Mouse (Mus musculus) heart, embryonic 11.5 days (tissue): ENCODE results near the gene Ralgps1. TPM values are rescaled to one million over a fixed set of nuclear protein-coding genes. Genes with fewer than 3 reads are reported as not detected.

ENCODE experiments used
- ATAC-seq: fragments of 200-750 bp; cut with Nextera tagmentation; replicated peaks from 2 replicates; pipeline ENCODE4 v1.8.0; 2017; ENCODE audit warnings: moderate library complexity; ENCODE audit not compliant: insufficient number of reproducible peaks, low FRiP score, low TSS enrichment
- H3K27ac ChIP-seq: fragments of 300-500 bp; sonication (generic); 2 replicates; pipeline ENCODE4 v1.5.1; 2014; ENCODE audit warnings: mild to moderate bottlenecking, low read depth, low read length
- H3K27me3 ChIP-seq: fragments of 300-500 bp; sonication (generic); 2 replicates; pipeline ENCODE4 v1.6.1; 2014; ENCODE audit warnings: mild to moderate bottlenecking, low read length, mixed read lengths; ENCODE audit not compliant: control insufficient read depth, insufficient read depth
- H3K36me3 ChIP-seq: fragments of 300-500 bp; sonication (generic); 2 replicates; pipeline ENCODE4 v1.6.1; 2014; ENCODE audit warnings: mild to moderate bottlenecking, low read length, moderate library complexity, mixed read lengths; ENCODE audit not compliant: control insufficient read depth, insufficient read depth
- H3K4me1 ChIP-seq: fragments of 300-500 bp; sonication (generic); 2 replicates; pipeline ENCODE4 v1.6.1; 2014; ENCODE audit warnings: low read length; ENCODE audit not compliant: control insufficient read depth, insufficient read depth
- H3K4me2 ChIP-seq: fragments of 300-500 bp; sonication (generic); 2 replicates; pipeline ENCODE4 v1.6.1; 2014; ENCODE audit warnings: mild to moderate bottlenecking, moderate library complexity
- H3K4me3 ChIP-seq: fragments of 300-500 bp; sonication (generic); 2 replicates; pipeline ENCODE4 v1.5.1; 2014; ENCODE audit warnings: low read depth, low read length
- H3K9ac ChIP-seq: fragments of 300-500 bp; sonication (generic); 2 replicates; pipeline ENCODE4 v1.6.1; 2014; ENCODE audit warnings: mild to moderate bottlenecking, low read depth, low read length, moderate library complexity
- H3K9me3 ChIP-seq: fragments of 300-500 bp; sonication (generic); replicated peaks from 2 replicates; pipeline ENCODE4 v1.6.1; 2016; ENCODE audit warnings: low read length; ENCODE audit not compliant: control insufficient read depth
- WGBS: fragments of 180-500 bp; shearing (Covaris S2); extraction: QIAGEN DNeasy Blood & Tissue Kit; methylation state at CpG from one replicate; pipeline ENCODE4 v1.1.7; 2014; ENCODE audit not compliant: insufficient replicate concordance; 5-methylcytosine and 5-hydroxymethylcytosine counted together
- polyA plus RNA-seq: library from polyadenylated mRNA; unstranded; fragments of >200 nt; fragmentation: Nextera tagmentation; extraction: Ambion mirVana; gene quantifications from 2 replicates; pipeline ENCODE4 v1.2.1, GENCODE M21; 2014

Ralgps1 gene
- polyA plus RNA-seq, 1 experiment from 2014 or later: 6.6 TPM

GRCm38 (mm10) chr2:33232782-33233570, 138.3 kb downstream of the Ralgps1 start:
- ATAC-seq: no peak
- Histone ChIP-seq H3K27me3 (no peaks in the 10 kb centered on the region), H3K9ac (no peak overlapping the region), H3K4me1 (peaks cover 30% of the 10 kb centered on the region), H3K4me2 (no peak overlapping the region), H3K4me3 (no peak overlapping the region), H3K27ac (peak overlapping the region; percentile 35; the same call in 1 of the 2 replicates), H3K9me3 (no peaks in the 10 kb centered on the region), H3K36me3 (peaks cover 5% of the 10 kb centered on the region)
- 71% methylated on average over 6 of the region's 6 CpGs for WGBS

DNA sequence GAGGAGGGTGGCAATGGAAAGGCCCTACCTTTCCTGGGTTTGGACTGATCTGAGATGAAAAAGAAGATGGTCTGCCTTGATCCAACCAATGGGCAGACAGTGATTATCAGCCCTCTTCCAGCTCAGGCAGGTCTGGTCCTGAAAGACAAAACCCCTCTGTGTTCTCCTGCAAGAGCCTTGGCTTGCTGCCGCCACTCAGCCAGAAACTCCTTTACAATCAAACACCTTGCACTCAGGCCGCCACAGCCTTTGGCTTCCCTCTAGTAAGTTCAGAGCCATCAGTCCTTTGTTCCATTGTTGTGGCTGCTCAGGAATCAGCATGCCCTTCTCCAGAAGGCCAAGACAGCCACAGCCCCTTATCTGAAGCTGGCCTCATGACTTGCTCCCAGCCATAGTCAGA, 139.5 kb downstream of the Ralgps1 start:
- Histone ChIP-seq H3K4me3 (no peak overlapping the region), H3K36me3 (peaks cover 5% of the 10 kb centered on the region), H3K4me2 (no peak overlapping the region), H3K9me3 (no peaks in the 10 kb centered on the region), H3K4me1 (peaks cover 38% of the 10 kb centered on the region), H3K27ac (peak overlapping the region; percentile 35; the same call in 1 of the 2 replicates), H3K9ac (peak overlapping the region; percentile 22; the same call in 1 of the 2 replicates), H3K27me3 (no peaks in the 10 kb centered on the region)
- WGBS: 75% methylated on average over 2 of the region's 2 CpGs
- no peak for ATAC-seq

DNA sequence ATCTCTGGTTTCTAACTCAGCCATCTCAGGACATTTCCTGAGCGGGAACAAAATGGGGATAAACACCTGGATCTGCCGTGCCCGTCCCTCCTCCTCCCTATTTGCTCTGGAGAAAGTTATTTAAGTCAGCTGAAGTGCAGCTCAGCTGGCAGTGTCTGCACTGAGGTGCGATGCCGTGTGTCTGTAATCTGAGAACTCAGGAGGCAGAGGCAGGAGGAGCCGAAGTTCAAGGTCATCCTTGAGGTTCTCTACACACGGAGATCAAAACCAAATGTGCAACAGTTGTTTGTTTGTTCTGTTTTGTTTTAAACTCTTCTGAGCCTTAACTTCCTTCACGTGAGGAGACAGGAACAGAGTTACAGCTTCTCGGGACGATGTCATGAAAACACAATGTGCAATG, 140.6 kb downstream of the Ralgps1 start:
- H3K36me3 ChIP-seq: peaks cover 5% of the 10 kb centered on the region

DNA sequence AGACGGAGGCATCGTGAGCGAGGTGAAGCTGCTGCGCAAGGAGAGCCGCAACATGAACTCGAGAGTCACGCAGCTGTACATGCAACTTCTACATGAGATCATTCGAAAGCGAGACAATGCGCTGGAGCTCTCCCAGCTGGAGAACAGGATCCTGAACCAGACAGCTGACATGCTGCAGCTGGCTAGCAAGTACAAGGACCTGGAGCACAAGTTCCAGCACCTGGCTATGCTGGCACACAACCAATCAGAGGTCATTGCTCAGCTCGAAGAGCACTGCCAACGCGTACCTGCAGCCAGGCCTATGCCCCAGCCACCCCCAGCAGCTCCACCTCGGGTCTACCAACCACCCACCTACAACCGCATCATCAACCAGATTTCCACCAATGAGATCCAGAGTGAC, 142.7 kb downstream of the Ralgps1 start:
- no peak overlapping the region for H3K27ac ChIP-seq
- peaks cover 40% of the 10 kb centered on the region for H3K4me1 ChIP-seq
- H3K27me3 ChIP-seq: no peaks in the 10 kb centered on the region
- WGBS: 91% methylated on average over 15 of the region's 15 CpGs
- H3K4me3 ChIP-seq: no peak overlapping the region
- no peaks in the 10 kb centered on the region for H3K9me3 ChIP-seq
- H3K4me2 ChIP-seq: no peak overlapping the region
- H3K9ac ChIP-seq: no peak overlapping the region
- peaks cover 5% of the 10 kb centered on the region for H3K36me3 ChIP-seq
- ATAC-seq: no peak

More for the DNA sequence above, 140.6 kb downstream of the Ralgps1 start:
- Histone ChIP-seq H3K4me3 (no peak overlapping the region), H3K27ac (no peak overlapping the region), H3K4me1 (peaks cover 42% of the 10 kb centered on the region), H3K27me3 (no peaks in the 10 kb centered on the region), H3K9ac (no peak overlapping the region), H3K9me3 (no peaks in the 10 kb centered on the region), H3K4me2 (no peak overlapping the region)
- no peak for ATAC-seq
- 57% methylated on average over 10 of the region's 10 CpGs for WGBS

DNA sequence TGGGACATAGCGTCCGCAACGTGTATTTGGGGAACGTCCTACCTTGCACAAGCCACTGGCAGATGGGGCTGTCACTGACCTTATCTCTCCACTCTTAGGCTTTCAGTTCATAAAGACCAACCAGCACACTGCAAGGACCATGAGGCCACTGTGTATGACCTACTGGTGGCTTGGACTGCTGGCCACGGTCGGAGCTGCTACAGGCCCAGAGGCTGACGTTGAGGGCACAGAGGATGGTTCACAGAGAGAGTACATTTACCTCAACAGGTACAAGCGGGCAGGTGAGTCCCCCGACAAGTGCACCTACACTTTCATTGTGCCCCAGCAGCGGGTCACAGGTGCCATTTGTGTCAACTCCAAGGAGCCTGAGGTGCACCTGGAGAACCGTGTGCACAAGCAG, 143.2 kb downstream of the Ralgps1 start:
- WGBS: 75% methylated on average over 11 of the region's 11 CpGs
- Histone ChIP-seq H3K4me2 (no peak overlapping the region), H3K4me3 (no peak overlapping the region), H3K9me3 (no peaks in the 10 kb centered on the region), H3K9ac (no peak overlapping the region), H3K27ac (no peak overlapping the region), H3K27me3 (no peaks in the 10 kb centered on the region), H3K4me1 (peaks cover 42% of the 10 kb centered on the region), H3K36me3 (peaks cover 5% of the 10 kb centered on the region)
- ATAC-seq: no peak

GRCm38 (mm10) chr2:33225921-33226320, 145.4 kb downstream of the Ralgps1 start:
- no peak overlapping the region for H3K4me3 ChIP-seq
- H3K9me3 ChIP-seq: no peaks in the 10 kb centered on the region
- 83% methylated on average over 7 of the region's 7 CpGs for WGBS
- no peak overlapping the region for H3K9ac ChIP-seq
- no peak overlapping the region for H3K4me2 ChIP-seq
- peaks cover 5% of the 10 kb centered on the region for H3K36me3 ChIP-seq
- H3K27me3 ChIP-seq: no peaks in the 10 kb centered on the region
- ATAC-seq: no peak
- no peak overlapping the region for H3K27ac ChIP-seq
- H3K4me1 ChIP-seq: peaks cover 20% of the 10 kb centered on the region

GRCm38 (mm10) chr2:33223656-33224358, 147.5 kb downstream of the Ralgps1 start:
- no peak overlapping the region for H3K9ac ChIP-seq
- peaks cover 30% of the 10 kb centered on the region for H3K4me1 ChIP-seq
- no peaks in the 10 kb centered on the region for H3K9me3 ChIP-seq
- no peak overlapping the region; the same call in 1 of the 2 replicates for H3K27ac ChIP-seq
- H3K36me3 ChIP-seq: peaks cover under 1% of the 10 kb centered on the region; the same call in 1 of the 2 replicates
- no peaks in the 10 kb centered on the region for H3K27me3 ChIP-seq
- no peak overlapping the region for H3K4me2 ChIP-seq
- no peak overlapping the region for H3K4me3 ChIP-seq
- peak; percentile 49; the same call in 1 of the 2 replicates for ATAC-seq
- 68% methylated on average over 10 of the region's 10 CpGs for WGBS

- Histone ChIP-seq H3K9me3 (no peaks in the 10 kb centered on the region), H3K9ac (no peak overlapping the region), H3K36me3 (no peaks in the 10 kb centered on the region), H3K4me1 (peaks cover 39% of the 10 kb centered on the region), H3K4me2 (no peak overlapping the region), H3K27me3 (no peaks in the 10 kb centered on the region), H3K4me3 (no peak overlapping the region), H3K27ac (no peak overlapping the region)
- WGBS: 78% methylated on average over 6 of the region's 6 CpGs
- no peak for ATAC-seq
Observed at GRCm38 (mm10) chr2:33222480-33222879, 148.8 kb downstream of the Ralgps1 start.
